Mouse (Mus musculus): ENCODE measurements around the gene Rxylt1. TPM values are rescaled to one million over a fixed set of nuclear protein-coding genes. Genes with fewer than 3 reads are reported as not detected.

The Rxylt1 gene
- polyA plus RNA-seq, 1 experiment from 2014 or later, result 32.7 TPM

DNA sequence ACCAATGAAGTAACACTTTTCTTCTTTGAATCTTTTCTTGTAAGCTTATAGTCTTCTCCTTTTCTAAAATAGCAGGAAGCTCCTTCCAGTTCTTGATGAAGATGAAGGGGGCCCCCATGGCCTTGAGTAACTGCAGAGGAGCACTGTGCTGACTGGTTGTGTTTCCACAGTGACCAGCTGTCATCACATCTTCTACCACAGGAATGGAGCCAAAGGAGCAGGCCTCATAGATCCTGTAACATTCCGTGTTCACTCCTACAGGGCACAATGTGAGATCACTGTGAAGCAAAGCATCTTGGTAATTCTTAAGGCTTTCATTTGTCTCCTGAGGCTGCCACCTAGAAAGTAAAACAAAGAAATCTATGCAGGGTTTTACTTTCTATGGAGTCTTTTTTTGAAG, 15.8 kb downstream of the Rxylt1 start:
- Histone ChIP-seq H3K4me2 (replicated peaks) (no peak overlapping the region), H3K27me3 (no peaks in the 10 kb centered on the region), H3K27ac (replicated peaks) (no peak overlapping the region), H3K9ac (replicated peaks) (no peak overlapping the region), H3K4me1 (no peaks in the 10 kb centered on the region), H3K9me3 (peaks cover 8% of the 10 kb centered on the region; the same call in 1 of the 2 replicates), H3K36me3 (peaks cover 11% of the 10 kb centered on the region), H3K4me3 (no peak overlapping the region)
- 98% methylated on average over 1 of the region's 1 CpGs for WGBS
- no peak for ATAC-seq (replicated peaks)

DNA sequence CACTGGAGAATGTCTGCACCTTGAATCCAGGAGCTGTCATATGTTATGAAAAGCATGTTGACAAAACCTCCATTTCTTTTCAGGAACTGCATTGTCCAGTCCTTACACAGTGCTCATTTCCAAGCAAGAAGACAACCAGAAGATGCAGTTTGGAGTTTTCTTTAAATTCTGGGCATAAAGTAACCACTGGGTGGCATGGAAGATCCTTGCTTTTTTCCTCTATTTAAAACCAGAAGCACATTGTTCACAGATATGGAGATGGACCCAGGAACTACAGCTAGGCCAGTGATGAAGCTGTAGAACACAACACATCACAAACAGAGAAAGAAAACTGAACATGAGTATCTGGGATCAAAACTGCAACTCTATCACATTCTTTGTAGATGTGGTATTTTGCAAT, 28.0 kb downstream of the Rxylt1 start:
- no peak overlapping the region for H3K4me2 ChIP-seq (replicated peaks)
- no peak overlapping the region for H3K27ac ChIP-seq (replicated peaks)
- H3K27me3 ChIP-seq, result no peaks in the 10 kb centered on the region
- no peaks in the 10 kb centered on the region for H3K36me3 ChIP-seq
- no peaks in the 10 kb centered on the region for H3K9me3 ChIP-seq
- no peak overlapping the region for H3K4me3 ChIP-seq
- H3K4me1 ChIP-seq, result no peaks in the 10 kb centered on the region
- H3K9ac ChIP-seq (replicated peaks), result no peak overlapping the region
- ATAC-seq (replicated peaks), result no peak

DNA sequence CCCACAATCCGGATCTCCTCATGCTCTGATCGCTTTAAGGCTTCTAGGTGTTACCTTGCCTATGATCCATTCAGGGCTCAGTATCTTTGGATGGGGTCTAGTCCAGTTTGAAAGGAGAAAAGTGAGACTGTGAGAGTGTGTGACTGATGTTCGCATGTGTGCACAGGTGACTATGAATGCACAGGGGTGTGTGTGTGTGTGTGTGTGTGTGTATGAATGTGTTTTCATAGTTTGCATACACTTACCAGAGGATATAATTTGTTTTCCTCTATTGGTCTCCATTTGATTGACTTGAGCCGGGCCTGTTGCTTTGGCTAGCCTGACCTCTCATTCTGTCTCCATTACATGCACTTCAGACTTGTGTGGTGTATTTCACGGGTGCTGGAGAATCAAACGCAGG, 41.3 kb downstream of the Rxylt1 start:
- Histone ChIP-seq H3K9ac (replicated peaks) (no peak overlapping the region), H3K9me3 (no peaks in the 10 kb centered on the region), H3K27me3 (no peaks in the 10 kb centered on the region), H3K4me1 (no peaks in the 10 kb centered on the region), H3K36me3 (no peaks in the 10 kb centered on the region), H3K4me2 (replicated peaks) (no peak overlapping the region), H3K4me3 (no peak overlapping the region), H3K27ac (replicated peaks) (no peak overlapping the region)
- ATAC-seq (replicated peaks), result no peak
- WGBS, result 87% methylated on average over 6 of the region's 6 CpGs

GRCm38 (mm10) chr10:122054535-122054934, 42.6 kb downstream of the Rxylt1 start:
- no peaks in the 10 kb centered on the region for H3K4me1 ChIP-seq
- no peak overlapping the region for H3K4me2 ChIP-seq (replicated peaks)
- H3K27me3 ChIP-seq, result no peaks in the 10 kb centered on the region
- no peak overlapping the region for H3K9ac ChIP-seq (replicated peaks)
- H3K27ac ChIP-seq (replicated peaks), result no peak overlapping the region
- H3K4me3 ChIP-seq, result no peak overlapping the region
- 12% methylated on average over 8 of the region's 8 CpGs for WGBS
- no peaks in the 10 kb centered on the region for H3K9me3 ChIP-seq
- H3K36me3 ChIP-seq, result no peaks in the 10 kb centered on the region
- peak; percentile 81 for ATAC-seq (replicated peaks)

- Histone ChIP-seq H3K4me2 (replicated peaks) (no peak overlapping the region), H3K27me3 (no peaks in the 10 kb centered on the region), H3K4me3 (no peak overlapping the region), H3K9ac (replicated peaks) (no peak overlapping the region), H3K27ac (replicated peaks) (no peak overlapping the region), H3K9me3 (no peaks in the 10 kb centered on the region), H3K4me1 (no peaks in the 10 kb centered on the region), H3K36me3 (no peaks in the 10 kb centered on the region)
- no peak for ATAC-seq (replicated peaks)
- 34% methylated on average over 6 of the region's 6 CpGs for WGBS
These were observed 45.3 kb downstream of the Rxylt1 start for GRCm38 (mm10) chr10:122051831-122052230.

- peak overlapping the region; percentile 54 for H3K4me3 ChIP-seq
- peak; percentile 79 for ATAC-seq (replicated peaks)
- peaks cover 12% of the 10 kb centered on the region; the same call in 1 of the 2 replicates for H3K4me1 ChIP-seq
- H3K9ac ChIP-seq (replicated peaks), result peak overlapping the region; percentile 78
- 10% methylated on average over 44 of the region's 44 CpGs for WGBS
- no peaks in the 10 kb centered on the region for H3K36me3 ChIP-seq
- peak overlapping the region; percentile 83 for H3K27ac ChIP-seq (replicated peaks)
- peak overlapping the region; percentile 45 for H3K4me2 ChIP-seq (replicated peaks)
- no peaks in the 10 kb centered on the region for H3K9me3 ChIP-seq
- H3K27me3 ChIP-seq, result no peaks in the 10 kb centered on the region
These were observed 49.3 kb downstream of the Rxylt1 start for GRCm38 (mm10) chr10:122047727-122048365.

GRCm38 (mm10) chr10:122046904-122047726, 50.1 kb downstream of the Rxylt1 start, which contains the start of gene Srgap1:
Srgap1 (minus strand) TSS chr10:122047315.
- Histone ChIP-seq H3K9ac (replicated peaks) (peak within 1 kb of the TSS; percentile 78), H3K36me3 (no peaks in the 10 kb centered on the region), H3K27ac (replicated peaks) (peak within 1 kb of the TSS; percentile 83), H3K4me1 (peaks cover 12% of the 10 kb centered on the region; the same call in 1 of the 2 replicates), H3K4me3 (peak within 1 kb of the TSS; percentile 54), H3K27me3 (no peaks in the 10 kb centered on the region), H3K9me3 (no peaks in the 10 kb centered on the region), H3K4me2 (replicated peaks) (peak within 1 kb of the TSS; percentile 45)
- under 1% methylated on average over 55 of the region's 79 CpGs for WGBS
- ATAC-seq (replicated peaks), result peak; percentile 88

DNA sequence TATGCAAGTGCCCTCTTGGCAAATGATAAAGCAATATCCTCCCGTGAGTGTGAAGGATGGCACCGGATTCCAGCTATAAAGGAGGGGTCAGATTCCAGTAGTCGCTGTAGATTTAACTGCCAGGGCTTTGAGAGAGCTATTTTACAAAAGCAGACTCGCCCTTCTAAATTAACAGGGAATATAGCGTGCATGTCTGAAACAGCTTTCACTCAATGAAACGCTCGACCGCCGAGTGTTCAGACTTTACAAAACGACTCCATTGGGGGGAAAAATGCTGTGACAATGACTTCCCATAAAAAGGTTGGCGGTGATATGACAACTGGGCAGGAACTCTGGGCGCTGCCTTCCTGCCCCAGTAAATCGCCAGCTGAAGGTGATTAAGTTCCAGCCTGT, 50.7 kb downstream of the Rxylt1 start:
- H3K27ac ChIP-seq (replicated peaks), result peak overlapping the region; percentile 83
- no peaks in the 10 kb centered on the region for H3K27me3 ChIP-seq
- peak overlapping the region; percentile 54 for H3K4me3 ChIP-seq
- ATAC-seq (replicated peaks), result no peak
- H3K9me3 ChIP-seq, result no peaks in the 10 kb centered on the region
- H3K9ac ChIP-seq (replicated peaks), result peak overlapping the region; percentile 78
- H3K36me3 ChIP-seq, result no peaks in the 10 kb centered on the region
- peaks cover 12% of the 10 kb centered on the region; the same call in 1 of the 2 replicates for H3K4me1 ChIP-seq
- peak overlapping the region; percentile 45 for H3K4me2 ChIP-seq (replicated peaks)
- under 1% methylated on average over 13 of the region's 13 CpGs for WGBS

DNA sequence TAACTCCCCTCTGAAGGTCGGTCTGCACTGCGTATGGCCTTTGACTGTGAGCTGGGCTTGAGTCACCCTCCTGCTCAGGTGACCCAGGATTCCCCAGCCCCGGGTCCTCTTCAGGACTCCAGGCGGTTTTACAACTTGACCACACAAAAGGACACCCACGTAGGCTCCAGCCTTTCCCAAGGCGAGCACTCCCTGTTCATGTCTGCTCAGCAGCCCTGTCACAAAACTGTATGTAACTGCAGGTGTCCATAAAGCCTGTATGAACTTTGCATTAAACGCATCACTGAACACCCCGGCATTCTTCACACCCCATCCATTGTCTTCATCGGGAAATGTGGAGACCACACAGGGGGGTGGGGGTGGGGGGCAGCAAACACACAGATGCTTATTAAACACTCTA, 51.2 kb downstream of the Rxylt1 start:
- Histone ChIP-seq H3K4me3 (peak overlapping the region; percentile 54), H3K4me2 (replicated peaks) (peak overlapping the region; percentile 45), H3K27me3 (no peaks in the 10 kb centered on the region), H3K36me3 (no peaks in the 10 kb centered on the region), H3K9ac (replicated peaks) (peak overlapping the region; percentile 78), H3K4me1 (peaks cover 12% of the 10 kb centered on the region; the same call in 1 of the 2 replicates), H3K27ac (replicated peaks) (peak overlapping the region; percentile 83), H3K9me3 (no peaks in the 10 kb centered on the region)
- ATAC-seq (replicated peaks), result no peak
- WGBS, result 9% methylated on average over 9 of the region's 9 CpGs

DNA sequence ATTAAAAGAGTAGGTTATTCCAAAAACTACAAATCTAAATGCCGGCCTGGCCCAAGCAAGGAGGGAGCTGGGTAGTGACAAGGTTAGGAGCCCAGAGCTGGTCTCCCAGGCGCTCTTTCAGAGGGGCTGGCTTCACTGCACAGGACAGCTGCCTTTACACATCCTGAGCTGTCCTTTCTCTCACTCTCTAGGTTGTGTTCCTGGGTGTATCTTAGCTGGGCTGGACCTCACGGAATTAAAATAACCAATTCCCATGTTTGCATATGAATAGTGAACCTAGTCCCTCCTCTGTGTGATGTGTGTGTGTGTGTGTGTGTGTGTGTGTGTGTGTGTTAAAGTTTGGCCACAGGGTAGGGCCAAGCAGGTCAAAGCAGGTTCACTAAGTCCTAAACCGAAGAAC, 52.2 kb downstream of the Rxylt1 start:
- H3K36me3 ChIP-seq, result no peaks in the 10 kb centered on the region
- H3K9ac ChIP-seq (replicated peaks), result 0 out of 2 replicates have a peak overlapping the region, but pooled peaks have one; percentile 14
- no peak overlapping the region for H3K27ac ChIP-seq (replicated peaks)
- no peaks in the 10 kb centered on the region for H3K27me3 ChIP-seq
- WGBS, result 68% methylated on average over 4 of the region's 4 CpGs
- peak overlapping the region; percentile 54 for H3K4me3 ChIP-seq
- H3K9me3 ChIP-seq, result no peaks in the 10 kb centered on the region
- peaks cover 12% of the 10 kb centered on the region; the same call in 1 of the 2 replicates for H3K4me1 ChIP-seq
- peak overlapping the region; percentile 45 for H3K4me2 ChIP-seq (replicated peaks)
- no peak for ATAC-seq (replicated peaks)

DNA sequence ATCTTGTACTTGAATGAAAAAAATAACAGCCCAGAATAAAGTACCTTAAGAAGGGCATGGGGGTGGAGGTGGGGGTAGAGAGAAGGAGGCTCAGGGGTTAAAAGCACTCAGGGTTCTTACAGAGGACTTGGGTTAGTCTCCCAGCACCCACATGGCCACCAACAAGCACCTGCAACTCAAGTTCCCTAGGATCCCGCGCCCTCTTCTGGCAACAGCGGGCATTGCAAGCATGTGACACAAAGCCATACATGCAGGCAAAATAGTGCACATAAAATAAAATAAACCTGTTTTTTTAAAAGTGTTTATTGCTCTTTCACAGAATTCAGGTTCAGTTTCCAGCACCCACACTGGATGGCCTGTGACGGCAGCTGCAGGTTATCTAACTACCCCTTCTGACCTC, 56.8 kb downstream of the Rxylt1 start:
- no peaks in the 10 kb centered on the region for H3K9me3 ChIP-seq
- ATAC-seq (replicated peaks), result no peak
- no peak overlapping the region for H3K9ac ChIP-seq (replicated peaks)
- H3K27me3 ChIP-seq, result no peaks in the 10 kb centered on the region
- peaks cover 9% of the 10 kb centered on the region for H3K4me1 ChIP-seq
- H3K27ac ChIP-seq (replicated peaks), result no peak overlapping the region
- 0 out of 2 replicates have a peak, but pooled peaks cover 3% of the 10 kb centered on the region for H3K36me3 ChIP-seq
- no peak overlapping the region for H3K4me3 ChIP-seq
- WGBS, result 46% methylated on average over 4 of the region's 4 CpGs
- H3K4me2 ChIP-seq (replicated peaks), result no peak overlapping the region

- ATAC-seq (replicated peaks), result no peak
- Histone ChIP-seq H3K27ac (replicated peaks) (no peak overlapping the region), H3K36me3 (0 out of 2 replicates have a peak, but pooled peaks cover 3% of the 10 kb centered on the region), H3K4me2 (replicated peaks) (no peak overlapping the region), H3K9ac (replicated peaks) (no peak overlapping the region), H3K4me1 (peaks cover 5% of the 10 kb centered on the region; the same call in 1 of the 2 replicates), H3K4me3 (no peak overlapping the region), H3K9me3 (no peaks in the 10 kb centered on the region), H3K27me3 (no peaks in the 10 kb centered on the region)
- 94% methylated on average over 4 of the region's 4 CpGs for WGBS
These were observed 57.6 kb downstream of the Rxylt1 start for GRCm38 (mm10) chr10:122039566-122039965.

Data from forebrain, embryonic 15.5 days (tissue).